Mouse (Mus musculus) CH12.LX (cell line): Measurements from ENCODE around the gene Pagr1a.

Experiments used
- CHD2 ChIP-seq: IDR thresholded peaks from 2 replicates; pipeline ENCODE4 v1.6.1; 2011; ENCODE audit warnings: low read length, improper control_type of control experiment
- CTCF ChIP-seq, 2 experiments: IDR thresholded peaks in 1 of 2; conservative IDR thresholded peaks in 1 of 2; 2 replicates each; pipeline ENCODE4 v1.5.1; 2011 to 2012; ENCODE audit warnings: low read depth in 2 of 2, low read length in 2 of 2, improper control_type of control experiment in 1 of 2, inconsistent platforms in 1 of 2, mild to moderate bottlenecking in 1 of 2, moderate library complexity in 1 of 2
- EP300 ChIP-seq: IDR thresholded peaks from 2 replicates; pipeline ENCODE4 v1.6.1; 2011; ENCODE audit warnings: low read length, improper control_type of control experiment
- MAFK ChIP-seq: IDR thresholded peaks from 2 replicates; pipeline ENCODE4 v1.6.1; 2011; ENCODE audit warnings: low read length, improper control_type of control experiment; ENCODE audit not compliant: insufficient replicate concordance
- MYC ChIP-seq: IDR thresholded peaks from 2 replicates; pipeline ENCODE4 v1.6.1; 2011; ENCODE audit warnings: low read depth, mild to moderate bottlenecking, improper control_type of control experiment, low read length
- POLR2A ChIP-seq: IDR thresholded peaks from 2 replicates; pipeline ENCODE4 v1.6.1; 2011; ENCODE audit warnings: low read depth, mild to moderate bottlenecking, improper control_type of control experiment, low read length
- POLR2AphosphoS2 ChIP-seq: IDR thresholded peaks from 2 replicates; pipeline ENCODE4 v1.6.1; 2011; ENCODE audit warnings: low read depth, low read length, improper control_type of control experiment

DNA sequence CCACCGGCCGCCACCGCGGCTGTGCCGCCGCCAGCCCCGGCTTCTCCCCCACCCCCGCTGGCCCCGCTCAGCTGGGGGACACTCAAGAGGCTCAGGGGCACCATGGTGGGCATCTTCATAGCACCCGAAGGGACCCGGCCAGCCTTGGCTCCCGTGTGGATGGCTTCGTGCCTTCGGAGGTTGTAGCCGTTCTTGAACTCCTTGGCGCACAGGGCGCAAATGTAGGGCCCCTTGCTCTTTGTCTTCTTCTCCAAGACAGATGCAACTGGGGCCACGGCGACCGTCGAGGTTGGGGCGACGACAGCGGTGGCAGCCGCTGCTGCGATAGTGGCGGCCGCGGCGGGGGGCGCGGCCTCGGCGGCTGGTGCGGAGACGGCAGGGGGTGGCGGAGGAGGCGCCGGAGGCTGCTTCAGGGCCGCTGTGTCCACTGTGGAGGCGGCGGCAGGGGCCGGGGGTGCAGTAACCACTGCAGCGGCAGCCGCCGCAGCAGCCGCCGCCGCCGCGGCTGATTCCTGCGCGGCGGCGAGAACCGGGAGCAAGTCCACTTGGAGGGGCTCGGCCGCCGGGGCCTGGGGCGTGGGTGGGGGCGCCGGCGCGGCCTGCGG, 8.5 kb upstream of the Pagr1a start:
- TF ChIP-seq CHD2 (no peak), POLR2A (no peak; the same call in 1 of the 2 replicates), POLR2AphosphoS2 (no peak), MAFK (no peak), CTCF (conservative IDR thresholded peaks at IDR 0.05 in 1 of 2, IDR thresholded peaks at IDR 0.05 in 1 of 2; ENCODE audit: low read depth in 2 of 2, low read length in 2 of 2) (no peak), MYC (no peak), EP300 (no peak)
